Mouse (Mus musculus) heart, postnatal 0 days (tissue): ENCODE measurements around the gene Gse1. TPM values are rescaled to one million over a fixed set of nuclear protein-coding genes. Genes with fewer than 3 reads are reported as not detected.

Source experiments
- ATAC-seq: fragments of 200-750 bp; cut with Nextera tagmentation; 2 replicates; pipeline ENCODE4 v1.8.0; 2017; ENCODE audit warnings: low read depth, moderate number of reproducible peaks, moderate library complexity; ENCODE audit not compliant: insufficient read depth
- DNase-seq: peaks from one replicate; pipeline ENCODE4 v3.0.0-alpha.2; 2016; ENCODE audit warnings: low spot score
- H3K27ac ChIP-seq: fragments of 300-500 bp; sonication (generic); 2 replicates; pipeline ENCODE4 v1.5.1; 2014; ENCODE audit warnings: low read depth, mild to moderate bottlenecking
- H3K27me3 ChIP-seq: fragments of 300-500 bp; sonication (generic); 2 replicates; pipeline ENCODE4 v1.6.1; 2014; ENCODE audit warnings: low read length, mixed read lengths; ENCODE audit not compliant: control insufficient read depth, insufficient read depth
- H3K36me3 ChIP-seq: fragments of 300-500 bp; sonication (generic); replicated peaks from 2 replicates; pipeline ENCODE4 v1.6.1; 2014; ENCODE audit warnings: low read length, mixed read lengths; ENCODE audit not compliant: control insufficient read depth, insufficient read depth
- H3K4me1 ChIP-seq: fragments of 300-500 bp; sonication (generic); 2 replicates; pipeline ENCODE4 v1.6.1; 2014; ENCODE audit warnings: antibody characterized with exemption; ENCODE audit not compliant: control insufficient read depth, insufficient read depth
- H3K4me2 ChIP-seq: fragments of 300-500 bp; sonication (generic); 2 replicates; pipeline ENCODE4 v1.6.1; 2014; ENCODE audit warnings: low read depth, mild to moderate bottlenecking, low read length, moderate library complexity
- H3K4me3 ChIP-seq: fragments of 300-500 bp; sonication (generic); 2 replicates; pipeline ENCODE4 v1.5.1; 2014; ENCODE audit warnings: low read depth, low read length
- H3K9ac ChIP-seq: fragments of 300-500 bp; sonication (generic); replicated peaks from 2 replicates; pipeline ENCODE4 v1.6.1; 2014; ENCODE audit warnings: low read depth, low read length, mixed read lengths
- H3K9me3 ChIP-seq: fragments of 300-500 bp; sonication (generic); replicated peaks from 2 replicates; pipeline ENCODE4 v1.6.1; 2016; ENCODE audit warnings: low read length; ENCODE audit not compliant: control insufficient read depth
- CTCF ChIP-seq: IDR thresholded peaks from 2 replicates; pipeline ENCODE4 v1.5.1; 2016; ENCODE audit warnings: antibody characterized with exemption, control low read depth, low read depth
- EP300 ChIP-seq: IDR thresholded peaks from 2 replicates; pipeline ENCODE4 v1.6.1; 2016; ENCODE audit warnings: antibody characterized with exemption, low read depth
- WGBS: fragments of 180-500 bp; shearing (Covaris S2); extraction: QIAGEN DNeasy Blood & Tissue Kit; methylation state at CpG from one replicate; pipeline ENCODE4 v1.1.7; 2014; 5-methylcytosine and 5-hydroxymethylcytosine counted together
- polyA plus RNA-seq: library from polyadenylated mRNA; unstranded; fragments of >200 nt; fragmentation: Nextera tagmentation; extraction: Ambion mirVana; gene quantifications from 2 replicates; pipeline ENCODE4 v1.2.1, GENCODE M21; 2015
- total RNA-seq: library from RNA; depleted of rRNA; stranded (reverse); fragments of >200 nt; gene quantifications from 2 replicates; pipeline ENCODE4 v1.2.3, GENCODE M21; 2014; ENCODE audit warnings: low replicate concordance

Gene Gse1
- total and polyA plus RNA-seq, 2 experiments from 2014 or later = 5.4 to 18.7 TPM

DNA sequence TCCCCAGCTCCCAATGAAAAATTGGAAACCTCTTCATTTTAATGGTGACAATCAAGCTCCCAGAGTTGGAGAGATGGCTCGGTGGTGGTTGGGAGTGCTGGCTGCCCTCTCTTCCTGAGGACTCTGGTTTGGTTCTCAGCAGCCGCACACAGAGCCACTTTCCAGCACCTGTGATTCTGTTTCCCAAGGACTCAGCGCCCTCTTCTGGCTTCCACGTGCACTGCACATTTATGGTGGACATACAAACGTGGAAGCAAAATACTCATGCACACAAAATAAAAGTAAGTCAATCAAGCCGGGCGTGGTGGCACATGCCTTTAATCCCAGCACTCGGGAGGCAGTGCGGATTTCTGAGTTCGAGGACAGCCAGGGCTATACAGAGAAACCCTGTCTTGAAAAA, 16.3 kb downstream of the Gse1 start:
- no peak for DNase-seq
- 91% methylated on average over 10 of the region's 10 CpGs for WGBS
- no peak overlapping the region for H3K4me2 ChIP-seq
- no peak for ATAC-seq
- H3K27me3 ChIP-seq = no peaks in the 10 kb centered on the region
- H3K27ac ChIP-seq = no peak overlapping the region
- no peak overlapping the region for H3K9ac ChIP-seq
- H3K36me3 ChIP-seq = no peaks in the 10 kb centered on the region
- TF ChIP-seq EP300 (no peak), CTCF (peak; percentile 28; the same call in 1 of the 2 replicates)
- no peak overlapping the region for H3K4me3 ChIP-seq
- no peaks in the 10 kb centered on the region for H3K4me1 ChIP-seq
- H3K9me3 ChIP-seq = no peaks in the 10 kb centered on the region

GRCm38 (mm10) chr8:120247618-120248017, 19.4 kb downstream of the Gse1 start:
- H3K4me2 ChIP-seq = no peak overlapping the region
- no peaks in the 10 kb centered on the region for H3K36me3 ChIP-seq
- H3K9ac ChIP-seq = no peak overlapping the region
- no peak for ATAC-seq
- TF ChIP-seq CTCF (peak; percentile 27; the same call in 1 of the 2 replicates), EP300 (no peak)
- 91% methylated on average over 5 of the region's 5 CpGs for WGBS
- no peaks in the 10 kb centered on the region for H3K9me3 ChIP-seq
- H3K27ac ChIP-seq = no peak overlapping the region
- H3K27me3 ChIP-seq = no peaks in the 10 kb centered on the region
- peaks cover 9% of the 10 kb centered on the region; the same call in 1 of the 2 replicates for H3K4me1 ChIP-seq
- no peak overlapping the region for H3K4me3 ChIP-seq
- DNase-seq = no peak

DNA sequence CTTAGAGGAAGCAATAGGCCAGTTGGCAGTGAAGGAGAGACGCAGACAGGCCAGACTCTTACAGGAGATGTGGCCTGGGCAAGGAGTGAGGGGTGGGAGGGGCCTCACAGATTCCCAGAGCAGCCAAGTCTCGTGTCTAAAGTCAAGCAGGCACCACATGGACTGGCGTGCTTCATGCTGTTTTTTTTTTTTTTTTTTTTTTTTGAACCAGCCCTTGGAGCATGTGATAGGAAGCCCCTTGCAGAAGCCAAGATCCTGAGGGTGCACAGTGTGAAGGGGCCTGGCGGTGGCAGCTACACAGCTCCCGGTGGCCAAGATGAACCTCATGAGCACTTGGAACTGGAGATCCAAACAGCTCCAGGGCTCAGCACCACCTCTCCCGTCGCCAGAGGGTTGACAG, 19.8 kb downstream of the Gse1 start:
- Histone ChIP-seq H3K9me3 (no peaks in the 10 kb centered on the region), H3K4me2 (no peak overlapping the region), H3K4me1 (peaks cover 9% of the 10 kb centered on the region; the same call in 1 of the 2 replicates), H3K27me3 (no peaks in the 10 kb centered on the region), H3K9ac (no peak overlapping the region), H3K4me3 (no peak overlapping the region), H3K27ac (no peak overlapping the region), H3K36me3 (no peaks in the 10 kb centered on the region)
- TF ChIP-seq EP300 = no peak
- TF ChIP-seq CTCF = no peak
- DNase-seq = no peak
- ATAC-seq = no peak
- WGBS = 67% methylated on average over 7 of the region's 7 CpGs

DNA sequence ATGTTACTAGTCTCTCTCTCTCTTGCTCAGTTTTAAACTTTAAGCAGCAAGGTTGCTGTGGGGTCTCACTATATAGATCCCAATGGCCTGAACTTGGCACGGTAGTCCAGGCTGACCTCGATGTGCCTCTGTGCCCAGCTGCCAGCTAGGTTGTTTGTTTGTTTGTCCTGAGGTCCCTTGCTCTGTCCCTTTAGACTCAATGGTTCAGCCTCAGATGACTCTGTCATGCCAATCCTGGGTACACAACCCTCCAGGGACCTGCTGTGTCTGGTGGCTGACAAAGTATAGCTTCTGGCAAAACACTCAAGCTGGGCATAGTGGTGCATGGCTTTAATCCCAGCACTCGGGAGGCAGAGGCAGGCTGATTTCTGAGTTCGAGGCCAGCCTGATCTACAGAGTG, 20.2 kb downstream of the Gse1 start:
- no peak overlapping the region for H3K4me2 ChIP-seq
- DNase-seq (no peak), ATAC-seq (no peak)
- H3K27me3 ChIP-seq = no peaks in the 10 kb centered on the region
- H3K4me1 ChIP-seq = peaks cover 9% of the 10 kb centered on the region; the same call in 1 of the 2 replicates
- H3K9me3 ChIP-seq = no peaks in the 10 kb centered on the region
- WGBS = 86% methylated on average over 4 of the region's 4 CpGs
- no peaks in the 10 kb centered on the region for H3K36me3 ChIP-seq
- TF ChIP-seq EP300 (no peak), CTCF (no peak)
- no peak overlapping the region for H3K4me3 ChIP-seq
- no peak overlapping the region for H3K27ac ChIP-seq
- H3K9ac ChIP-seq = no peak overlapping the region

DNA sequence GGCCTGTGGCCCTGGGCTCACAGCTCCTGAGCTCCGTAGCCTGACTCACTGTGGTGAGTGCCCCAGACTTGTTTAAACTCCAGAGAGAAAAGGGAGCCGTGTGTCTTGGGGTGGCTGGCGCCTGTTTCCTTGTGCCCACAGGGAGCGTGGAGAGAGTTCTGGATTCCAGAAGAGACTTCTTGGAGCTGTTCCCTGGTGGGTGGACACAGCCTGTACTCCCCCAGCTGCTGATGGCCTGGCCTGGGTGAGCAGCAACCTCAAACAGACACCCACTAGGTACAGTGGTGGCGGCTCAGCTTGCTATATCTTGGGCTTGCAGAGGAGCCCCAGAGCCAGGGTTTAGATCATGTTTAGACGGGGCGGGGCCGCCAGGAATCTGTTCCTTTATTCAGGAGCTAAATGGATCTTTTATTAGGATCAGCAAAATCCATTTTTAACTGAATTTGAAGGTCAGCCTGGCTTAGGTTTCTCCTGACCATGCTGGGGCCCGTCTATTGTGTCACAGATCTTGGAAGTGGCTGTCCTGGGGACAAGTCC, 21.6 kb downstream of the Gse1 start:
- no peak overlapping the region for H3K4me3 ChIP-seq
- no peaks in the 10 kb centered on the region for H3K27me3 ChIP-seq
- DNase-seq (no peak), ATAC-seq (no peak)
- no peaks in the 10 kb centered on the region for H3K9me3 ChIP-seq
- no peak overlapping the region for H3K4me2 ChIP-seq
- no peak overlapping the region for H3K9ac ChIP-seq
- H3K36me3 ChIP-seq = no peaks in the 10 kb centered on the region
- 81% methylated on average over 9 of the region's 9 CpGs for WGBS
- peaks cover 9% of the 10 kb centered on the region; the same call in 1 of the 2 replicates for H3K4me1 ChIP-seq
- no peak overlapping the region for H3K27ac ChIP-seq
- no peak for TF ChIP-seq CTCF
- TF ChIP-seq EP300 = no peak
